Mouse (Mus musculus) ES-Bruce4 (cell line): ENCODE measurements at regions not wholly inside any gene's neighbourhood (a gene's known extent, or its start where the extent isn't known, plus 50 kb on each side); places are given as distances from the start of the nearest gene placed in this dataset.

Experiments
- H3K27ac ChIP-seq: 2 replicates; pipeline ENCODE4 v1.5.1; 2012; ENCODE audit warnings: low read length, inconsistent platforms; ENCODE audit not compliant: insufficient read depth
- H3K27me3 ChIP-seq: 2 replicates; pipeline ENCODE4 v1.6.1; 2012; ENCODE audit warnings: mild to moderate bottlenecking, low read length, inconsistent platforms; ENCODE audit not compliant: control insufficient read depth, poor library complexity, insufficient read depth, severe bottlenecking
- H3K36me3 ChIP-seq: 2 replicates; pipeline ENCODE4 v1.6.1; 2012; ENCODE audit warnings: inconsistent platforms, mild to moderate bottlenecking, low read length, moderate library complexity; ENCODE audit not compliant: control insufficient read depth, poor library complexity, insufficient read depth, severe bottlenecking
- H3K4me1 ChIP-seq: one replicate; pipeline ENCODE4 v1.8.1; 2011; ENCODE audit warnings: low read length; ENCODE audit not compliant: control insufficient read depth, insufficient read depth
- H3K4me3 ChIP-seq: 2 replicates; pipeline ENCODE4 v1.5.1; 2011; ENCODE audit warnings: low read depth, mild to moderate bottlenecking, low read length
- H3K9ac ChIP-seq: 2 replicates; pipeline ENCODE4 v1.6.1; 2012; ENCODE audit warnings: low read depth, mild to moderate bottlenecking, inconsistent platforms; ENCODE audit not compliant: poor library complexity, severe bottlenecking
- H3K9me3 ChIP-seq: replicated peaks from 2 replicates; pipeline ENCODE4 v1.6.1; 2012; ENCODE audit warnings: mild to moderate bottlenecking, low read length, inconsistent platforms; ENCODE audit not compliant: control insufficient read depth, poor library complexity, insufficient read depth, severe bottlenecking
- CTCF ChIP-seq: IDR thresholded peaks from one replicate; pipeline ENCODE4 v1.8.1; 2011; ENCODE audit warnings: low read depth, low read length
- EP300 ChIP-seq: IDR thresholded peaks from 2 replicates; pipeline ENCODE4 v1.6.1; 2011; ENCODE audit warnings: low read depth, low read length; ENCODE audit not compliant: insufficient read depth
- POLR2A ChIP-seq: IDR thresholded peaks from one replicate; pipeline ENCODE4 v1.8.1; 2011; ENCODE audit warnings: low read length; ENCODE audit not compliant: insufficient read depth

DNA sequence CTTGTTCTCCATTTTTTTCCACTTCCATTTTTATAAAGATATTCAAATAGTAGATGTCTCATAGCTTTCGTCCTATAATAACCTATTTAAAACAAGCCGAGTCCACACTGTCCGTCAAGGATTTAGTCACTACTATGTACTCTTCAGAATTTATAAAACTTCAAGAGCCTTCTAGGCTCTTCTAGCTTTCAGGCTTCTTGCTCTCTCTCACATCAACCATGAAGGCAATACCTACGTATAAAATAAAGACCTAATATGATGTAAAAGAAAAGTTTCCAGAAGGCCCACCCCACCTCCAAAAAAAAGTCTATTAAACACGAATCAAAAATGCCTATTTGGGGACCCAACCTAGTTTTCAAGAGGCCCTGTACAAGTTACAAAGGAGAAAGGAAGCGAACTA, 57.0 kb upstream of the Ifne start:
- no peak for TF ChIP-seq POLR2A
- TF ChIP-seq CTCF: no peak
- TF ChIP-seq EP300: no peak
- Histone ChIP-seq H3K36me3 (no peaks in the 10 kb centered on the region), H3K27ac (no peak overlapping the region), H3K4me1 (no peaks in the 10 kb centered on the region), H3K9ac (no peak overlapping the region), H3K9me3 (no peaks in the 10 kb centered on the region), H3K27me3 (no peaks in the 10 kb centered on the region; the same call in 1 of the 2 replicates), H3K4me3 (no peak overlapping the region)

- H3K9ac ChIP-seq: no peak overlapping the region
- TF ChIP-seq CTCF (no peak), POLR2A (no peak), EP300 (no peak)
- no peaks in the 10 kb centered on the region for H3K4me1 ChIP-seq
- no peaks in the 10 kb centered on the region; the same call in 1 of the 2 replicates for H3K27me3 ChIP-seq
- no peaks in the 10 kb centered on the region for H3K36me3 ChIP-seq
- no peak overlapping the region for H3K27ac ChIP-seq
- no peaks in the 10 kb centered on the region for H3K9me3 ChIP-seq
- H3K4me3 ChIP-seq: no peak overlapping the region
Measured at GRCm38 (mm10) chr4:88935901-88936300, 55.9 kb upstream of the Ifne start.

DNA sequence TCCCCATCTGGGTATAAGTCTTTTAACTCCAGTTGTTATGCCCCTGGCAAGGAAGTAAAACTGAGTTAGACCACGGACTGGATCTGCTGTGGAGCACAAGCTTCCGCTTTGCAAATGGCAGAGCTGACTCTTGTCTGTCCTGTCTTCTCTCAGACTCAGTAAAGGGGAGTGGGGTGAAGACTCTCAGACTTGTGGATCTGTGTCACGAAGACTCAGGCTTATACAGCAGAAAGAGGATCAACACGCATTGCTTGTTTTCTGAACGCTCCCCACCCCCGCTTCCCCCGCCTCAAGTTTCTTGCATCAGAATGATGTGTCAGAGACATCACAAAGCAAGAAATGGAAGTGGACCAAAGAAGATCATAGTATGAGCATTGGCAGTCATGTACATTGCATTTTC, 55.3 kb upstream of the Ifne start:
- Histone ChIP-seq H3K27ac (no peak overlapping the region), H3K27me3 (no peaks in the 10 kb centered on the region; the same call in 1 of the 2 replicates), H3K9me3 (no peaks in the 10 kb centered on the region), H3K4me3 (no peak overlapping the region), H3K36me3 (no peaks in the 10 kb centered on the region), H3K9ac (no peak overlapping the region), H3K4me1 (no peaks in the 10 kb centered on the region)
- TF ChIP-seq EP300 (no peak), POLR2A (no peak), CTCF (no peak)

- TF ChIP-seq POLR2A (no peak), CTCF (no peak), EP300 (no peak)
- no peak overlapping the region for H3K9ac ChIP-seq
- no peaks in the 10 kb centered on the region for H3K27me3 ChIP-seq
- H3K4me3 ChIP-seq: no peak overlapping the region
- H3K9me3 ChIP-seq: no peaks in the 10 kb centered on the region
- no peaks in the 10 kb centered on the region for H3K4me1 ChIP-seq
- H3K36me3 ChIP-seq: no peaks in the 10 kb centered on the region
- H3K27ac ChIP-seq: no peak overlapping the region
Measured at GRCm38 (mm10) chr4:88934266-88935025, 54.4 kb upstream of the Ifne start.

DNA sequence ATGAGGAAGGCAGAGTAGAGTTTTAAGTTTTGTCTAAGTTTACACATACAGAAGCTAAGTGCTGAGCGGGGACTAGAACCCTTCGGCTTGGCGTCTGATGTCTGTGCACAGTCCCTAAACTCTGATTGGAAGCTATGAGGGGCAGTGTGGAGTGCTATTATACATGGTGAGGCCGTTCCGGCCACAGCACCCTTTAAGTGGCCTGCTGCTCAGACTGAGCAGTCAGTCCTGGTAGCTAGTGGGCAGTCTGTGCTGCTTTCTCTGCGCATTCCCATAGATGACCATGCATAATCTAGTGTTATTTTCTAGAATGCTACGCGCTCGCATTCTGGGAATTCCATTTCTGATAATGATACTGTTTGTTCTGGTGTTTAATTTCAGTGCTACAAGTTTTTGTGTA, 51.2 kb upstream of the Ifne start:
- Histone ChIP-seq H3K36me3 (no peaks in the 10 kb centered on the region), H3K9me3 (peaks cover 3% of the 10 kb centered on the region; the same call in 1 of the 2 replicates), H3K9ac (no peak overlapping the region), H3K4me3 (no peak overlapping the region), H3K27me3 (no peaks in the 10 kb centered on the region), H3K4me1 (no peaks in the 10 kb centered on the region), H3K27ac (no peak overlapping the region)
- TF ChIP-seq POLR2A (no peak), EP300 (no peak), CTCF (no peak)
